In the genomic region with DNA sequence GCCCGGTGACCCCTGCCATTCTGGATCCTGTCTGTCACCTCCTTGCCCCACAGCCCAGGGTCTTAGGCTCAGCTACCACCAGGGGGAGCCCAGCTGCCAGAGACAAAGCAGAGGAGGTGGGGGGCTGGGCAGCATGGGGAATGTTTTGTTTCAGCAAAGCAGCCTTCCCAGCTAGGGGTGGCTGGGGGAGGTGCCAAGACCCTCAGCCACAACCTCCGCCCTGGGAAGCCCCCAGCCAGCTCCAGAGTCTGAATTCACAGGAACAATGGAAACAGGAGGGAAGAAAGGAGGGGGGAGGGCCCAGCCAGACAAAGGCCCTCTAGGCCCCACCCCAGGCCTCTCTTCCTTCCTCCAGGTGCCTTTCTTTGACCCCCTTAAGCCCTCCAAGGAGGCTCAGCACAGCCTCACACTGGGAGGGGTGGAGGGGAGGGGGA, we compare ENCODE assay signal across 8 mouse cellular contexts. TPM values are rescaled to one million over a fixed set of nuclear protein-coding genes. Genes with fewer than 3 reads are reported as not detected.
A peak's percentile ranks its signal among the peaks of the same experiment; 100 is the strongest.
DNase-seq lines count a peak whose midpoint lies in the region; ATAC-seq and TF ChIP-seq lines count a peak whose summit lies in the region.

No protein-coding gene starts in this region.

- TF ChIP-seq CTCF in small intestine, adult 2 months (IDR thresholded peaks at IDR 0.05; ENCODE audit: extremely low read depth, insufficient read length, insufficient replicate concordance, low read depth, low read length), result peak; percentile 62; the same call in 1 of the 2 replicates

- TF ChIP-seq POLR2A in small intestine, adult 2 months (IDR thresholded peaks at IDR 0.05; ENCODE audit: low read depth, low read length), result no peak; the same call in 1 of the 2 replicates

- peaks cover 4% of the 10 kb centered on the region for H3K36me3 ChIP-seq in small intestine, adult 2 months (ENCODE audit: control insufficient read depth, insufficient read depth, low read length)

- 0 out of 2 replicates have a peak overlapping the region, but pooled peaks have one; percentile 1 for H3K4me3 ChIP-seq in small intestine, adult 2 months (ENCODE audit: low read depth, low read length)

- WGBS in small intestine, adult 2 months, result 23% methylated on average over 2 of the region's 2 CpGs

- peaks cover 53% of the 10 kb centered on the region for H3K4me1 ChIP-seq in small intestine, adult 2 months (ENCODE audit: control insufficient read depth, insufficient read depth, insufficient read length, low read length)

- DNase-seq in spleen, adult 18-20 months, result peak; percentile 69 to 86
- no peak for DNase-seq in spleen, adult 12 weeks (ENCODE audit: low spot score)
- DNase-seq in gastrocnemius, adult 8-10 months (ENCODE audit: low spot score in 2 of 2), result peak; percentile 62 to 70
- peak; percentile 90 for DNase-seq in induced T-regulatory cell, adult 2 months (ENCODE audit: low read depth)
- peak; percentile 95 for DNase-seq in left cerebral cortex, postnatal 4 days
- DNase-seq in mesoderm, embryonic 11.5 days (ENCODE audit: low read depth, low spot score), result peak; percentile 95

- peak; percentile 47 for ATAC-seq in common myeloid progenitor, adult 5-6 weeks (replicated peaks; ENCODE audit: low read depth, poor library complexity, severe bottlenecking)

- 0 out of 2 replicates have a peak overlapping the region, but pooled peaks have one; percentile 5 for H3K27ac ChIP-seq in small intestine, adult 2 months (ENCODE audit: insufficient read depth, low read depth, low read length)

- intact Hi-C loops in left cerebral cortex, postnatal 4 days (cut with DNase I), result no loop called here

- no peaks in the 10 kb centered on the region for H3K27me3 ChIP-seq in small intestine, adult 2 months (ENCODE audit: control insufficient read depth, insufficient read depth, low read length)

RNA-seq across cellular contexts. Expression of a gene that starts 8.3 kb away (rescaled TPM):
- total RNA-seq in common myeloid progenitor, adult 5-6 weeks (2017), result 319 and 345 TPM in 2 replicates
- total RNA-seq in gastrocnemius, adult 8-10 months (2022), result 10 to 100 TPM; 62.4 to 78.5 (median 71.2) TPM
- total RNA-seq in left cerebral cortex, postnatal 4 days (2021), result 100 to 1,000 TPM; 302 to 303 TPM
- 264 and 501 TPM in 2 replicates for polyA plus RNA-seq in small intestine, adult 2 months (2012; rRNA removed)

RNA-seq across cellular contexts. Expression of a gene that starts 17.8 kb away (rescaled TPM):
- total RNA-seq in common myeloid progenitor, adult 5-6 weeks (2017), result not detected in 2 replicates
- total RNA-seq in gastrocnemius, adult 8-10 months (2022), result 10 to 100 TPM in 2 of 4 experiments, 1 to 10 TPM in 2; 8.7 to 12.4 (median 10.1) TPM
- total RNA-seq in left cerebral cortex, postnatal 4 days (2021), result 1 to 10 TPM; 3.9 to 5.6 TPM
- polyA plus RNA-seq in small intestine, adult 2 months (2012; rRNA removed), result 33.5 and 55.4 TPM in 2 replicates

RNA-seq across cellular contexts. Expression of a gene that starts 39.4 kb away (rescaled TPM):
- total RNA-seq in common myeloid progenitor, adult 5-6 weeks (2017), result 59.3 and 59.7 TPM in 2 replicates
- total RNA-seq in gastrocnemius, adult 8-10 months (2022), result 10 to 100 TPM; 51.3 to 56.2 (median 54.0) TPM
- 10 to 100 TPM; 12.5 to 14.5 TPM for total RNA-seq in left cerebral cortex, postnatal 4 days (2021)
- polyA plus RNA-seq in small intestine, adult 2 months (2012; rRNA removed), result 33.2 and 55.4 TPM in 2 replicates

RNA-seq across cellular contexts. Expression of a gene that starts 42.5 kb away (rescaled TPM):
- not detected in 2 replicates for total RNA-seq in common myeloid progenitor, adult 5-6 weeks (2017)
- 10 to 100 TPM; 37.4 to 49.3 (median 45.9) TPM for total RNA-seq in gastrocnemius, adult 8-10 months (2022)
- total RNA-seq in left cerebral cortex, postnatal 4 days (2021), result 10 to 100 TPM; 65.0 to 68.4 TPM
- polyA plus RNA-seq in small intestine, adult 2 months (2012; rRNA removed), result 2.8 and 48.7 TPM in 2 replicates

RNA-seq across cellular contexts. Expression of a gene that starts 46.2 kb away (rescaled TPM):
- total RNA-seq in common myeloid progenitor, adult 5-6 weeks (2017), result 0.87 and 3.9 TPM in 2 replicates
- under 1 TPM in 2 of 4 experiments, not detected in 2; 0.24 to 0.56 TPM for total RNA-seq in gastrocnemius, adult 8-10 months (2022)
- 1 to 10 TPM; 1.5 to 2.1 TPM for total RNA-seq in left cerebral cortex, postnatal 4 days (2021)
- 0.52 and 0.89 TPM in 2 replicates for polyA plus RNA-seq in small intestine, adult 2 months (2012; rRNA removed)
